Mouse (Mus musculus) layer of hippocampus, postnatal 14 days (tissue): Measurements from ENCODE around the gene Ptpn13. TPM values are rescaled to one million over a fixed set of nuclear protein-coding genes. Genes with fewer than 3 reads are reported as not detected.

ENCODE experiments used
- DNase-seq, 2 experiments: peaks; one replicate each; pipeline ENCODE4 v3.0.0; 2021 to 2022; ENCODE audit warnings: low spot score in 2 of 2, mixed read lengths in 1 of 2
- total RNA-seq, 2 experiments: library from RNA; stranded (reverse); gene quantifications; 2 replicates each; pipeline ENCODE4 v1.2.3; 2021

Ptpn13 gene
- total RNA-seq, 2 experiments from 2014 or later, result 8.2 to 10.1 TPM

DNA sequence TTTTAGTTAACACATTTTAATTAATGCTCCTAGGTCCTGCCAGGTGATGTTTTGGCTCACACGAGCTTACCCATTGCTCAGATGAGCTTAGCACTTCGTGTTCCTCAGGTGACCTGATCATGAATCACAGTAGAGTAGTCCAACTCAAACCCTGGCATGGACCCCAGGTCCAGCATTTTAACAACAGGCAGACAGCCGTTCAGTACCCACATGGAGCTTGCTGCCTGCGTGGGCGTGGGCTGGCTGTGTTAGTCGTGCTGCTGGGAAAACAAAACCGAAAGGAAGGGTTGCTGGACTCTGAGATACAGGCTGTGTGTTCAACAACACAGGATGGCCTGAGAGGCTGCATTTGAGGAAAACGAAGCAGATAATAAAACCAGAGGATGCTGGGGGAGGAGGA is 167.7 kb downstream of the Ptpn13 start:
- DNase-seq, result no peak

DNA sequence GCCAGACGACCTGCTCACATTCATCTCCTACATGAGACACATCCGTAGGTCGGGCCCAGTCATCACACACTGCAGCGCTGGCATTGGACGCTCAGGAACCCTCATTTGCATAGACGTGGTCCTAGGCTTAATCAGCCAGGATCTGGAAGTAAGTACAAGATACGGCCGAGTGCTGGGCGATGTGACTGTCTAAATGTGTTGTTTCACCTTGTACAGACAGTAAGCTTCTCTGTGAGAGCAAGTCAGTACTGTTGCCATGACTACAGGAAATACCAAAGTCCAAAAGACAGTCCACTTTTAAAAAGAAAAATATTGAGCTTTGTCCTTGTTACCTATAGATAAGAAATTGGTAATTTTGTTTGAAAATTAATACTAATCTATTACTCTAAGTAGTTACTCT is 168.6 kb downstream of the Ptpn13 start:
- no peak for DNase-seq

DNA sequence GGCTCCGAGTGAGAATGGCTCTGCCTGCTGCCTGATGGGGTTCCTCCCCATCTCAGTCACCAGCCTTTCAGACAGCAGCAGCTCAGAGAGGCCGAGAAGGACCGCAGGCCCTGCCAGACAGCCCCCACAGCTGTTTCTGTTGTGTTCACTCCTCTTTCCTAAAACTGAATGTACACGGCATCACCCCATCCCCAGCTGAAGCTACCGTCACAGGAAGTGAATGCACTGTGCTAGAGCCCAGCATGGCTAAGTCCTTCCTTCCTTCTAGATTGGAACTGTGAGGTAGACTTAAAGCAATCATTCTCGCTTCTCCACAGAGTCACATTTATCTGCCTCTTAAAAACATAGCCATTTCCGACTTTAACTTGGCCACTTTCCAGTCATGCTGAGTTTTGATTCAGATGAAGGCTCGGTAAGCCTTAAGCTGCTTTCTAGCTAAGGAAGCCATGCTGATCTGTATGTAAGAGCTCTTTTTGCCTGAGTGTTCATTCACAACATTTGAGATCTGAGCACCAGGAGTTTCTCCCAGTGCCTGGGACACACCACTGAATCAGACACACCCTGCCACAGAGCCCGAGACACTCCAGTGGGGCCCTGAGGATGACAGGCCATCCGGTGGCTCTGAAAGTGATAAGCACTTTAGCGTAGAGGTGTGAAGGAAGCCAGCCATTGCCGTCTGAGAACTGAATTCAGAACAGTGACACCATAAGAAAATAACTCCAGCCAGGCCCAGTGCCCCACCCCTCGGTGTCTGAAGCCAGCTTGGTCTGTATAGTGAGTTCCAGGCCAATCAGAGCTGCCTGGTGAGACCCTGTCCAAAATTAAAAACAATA is 170.6 kb downstream of the Ptpn13 start:
- DNase-seq, result no peak

DNA sequence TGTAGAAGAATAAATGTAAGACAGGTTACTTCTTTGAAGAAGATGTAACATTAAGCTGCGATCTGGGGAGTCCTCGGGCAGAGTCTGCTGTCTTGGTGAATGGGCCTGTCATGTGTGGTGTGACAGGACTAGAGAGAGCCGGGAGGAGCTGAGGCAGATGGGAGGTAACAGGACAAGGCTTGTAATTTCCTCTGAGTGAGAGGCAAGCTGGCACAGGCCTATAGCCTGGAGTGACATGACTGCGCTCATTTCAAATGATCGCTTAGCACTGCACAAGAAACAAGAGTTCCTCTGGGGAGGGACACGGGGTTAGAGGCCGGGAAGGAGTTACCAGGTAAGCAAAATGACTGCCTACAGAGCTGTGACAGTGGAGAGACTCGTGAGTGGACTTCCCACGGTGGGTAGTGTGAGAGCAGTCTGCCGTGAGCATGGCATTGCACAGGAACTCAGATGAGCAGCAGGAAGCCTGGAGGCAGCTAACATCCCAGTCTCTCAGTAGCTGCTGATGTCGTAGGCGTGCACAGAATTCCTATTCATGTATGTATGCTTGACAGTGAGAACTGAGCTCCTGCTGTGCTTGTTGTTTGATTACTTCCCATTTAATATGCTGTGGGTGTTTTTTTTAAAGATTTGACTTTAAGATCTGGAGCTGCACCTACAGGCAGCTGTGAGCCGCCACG is 171.6 kb downstream of the Ptpn13 start:
- DNase-seq, result no peak

DNA sequence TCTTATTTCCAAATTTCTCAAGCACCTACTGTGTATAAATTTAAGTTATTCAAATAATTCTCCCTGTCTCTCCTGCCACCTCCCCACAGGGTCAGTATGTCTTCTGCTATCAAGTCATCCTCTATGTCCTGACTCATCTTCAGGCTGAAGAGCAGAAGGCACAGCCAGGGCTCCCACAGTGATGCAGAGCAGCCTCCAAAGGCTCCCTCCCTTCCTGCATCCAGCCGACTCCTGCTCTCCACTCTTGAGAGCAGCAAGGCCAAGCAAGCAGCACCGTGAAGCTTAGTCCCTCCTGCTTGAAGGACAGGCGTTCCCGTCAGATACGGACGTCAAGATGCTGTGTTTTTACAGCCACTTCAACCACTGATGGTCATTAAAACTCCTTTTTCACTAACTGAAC is 172.6 kb downstream of the Ptpn13 start:
- DNase-seq, result no peak

DNA sequence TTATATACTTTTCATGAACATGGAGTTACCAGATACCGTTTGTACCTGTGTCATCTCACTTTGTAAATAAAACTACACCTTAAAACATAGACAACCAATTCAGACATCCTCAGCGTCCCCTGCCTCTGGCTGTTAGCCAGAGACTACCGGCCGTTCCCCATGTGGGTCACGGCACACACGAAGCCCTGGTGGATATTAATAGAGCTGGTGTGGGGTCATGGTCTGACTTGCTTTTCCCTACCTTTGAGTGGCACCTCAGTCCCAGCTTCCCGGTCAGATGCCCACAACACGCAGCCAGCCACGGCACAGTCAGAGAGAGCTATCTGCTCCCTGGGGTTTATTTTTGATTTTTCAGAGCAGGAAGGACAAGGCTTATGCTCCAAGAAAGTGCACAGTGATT is 173.3 kb downstream of the Ptpn13 start:
- no peak for DNase-seq

DNA sequence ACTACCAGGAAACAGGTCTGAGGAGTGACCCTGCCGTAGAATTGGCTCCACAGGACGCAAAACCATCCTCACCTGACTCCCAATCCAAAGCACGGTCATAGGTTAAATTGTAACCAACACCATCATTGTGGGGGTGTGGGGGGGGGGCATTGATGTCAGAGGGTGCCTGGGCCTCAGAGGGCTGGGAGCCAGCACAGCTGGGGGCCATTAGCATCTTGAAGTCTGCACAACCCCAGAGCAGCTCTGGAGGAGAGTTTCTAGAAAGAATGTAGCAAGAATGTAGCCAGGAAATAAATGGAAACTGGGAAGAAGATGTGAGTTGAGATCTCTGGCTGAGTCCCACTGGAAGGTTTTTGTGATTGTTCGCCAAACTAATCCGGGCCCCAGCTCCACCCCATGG is 173.9 kb downstream of the Ptpn13 start:
- no peak for DNase-seq

DNA sequence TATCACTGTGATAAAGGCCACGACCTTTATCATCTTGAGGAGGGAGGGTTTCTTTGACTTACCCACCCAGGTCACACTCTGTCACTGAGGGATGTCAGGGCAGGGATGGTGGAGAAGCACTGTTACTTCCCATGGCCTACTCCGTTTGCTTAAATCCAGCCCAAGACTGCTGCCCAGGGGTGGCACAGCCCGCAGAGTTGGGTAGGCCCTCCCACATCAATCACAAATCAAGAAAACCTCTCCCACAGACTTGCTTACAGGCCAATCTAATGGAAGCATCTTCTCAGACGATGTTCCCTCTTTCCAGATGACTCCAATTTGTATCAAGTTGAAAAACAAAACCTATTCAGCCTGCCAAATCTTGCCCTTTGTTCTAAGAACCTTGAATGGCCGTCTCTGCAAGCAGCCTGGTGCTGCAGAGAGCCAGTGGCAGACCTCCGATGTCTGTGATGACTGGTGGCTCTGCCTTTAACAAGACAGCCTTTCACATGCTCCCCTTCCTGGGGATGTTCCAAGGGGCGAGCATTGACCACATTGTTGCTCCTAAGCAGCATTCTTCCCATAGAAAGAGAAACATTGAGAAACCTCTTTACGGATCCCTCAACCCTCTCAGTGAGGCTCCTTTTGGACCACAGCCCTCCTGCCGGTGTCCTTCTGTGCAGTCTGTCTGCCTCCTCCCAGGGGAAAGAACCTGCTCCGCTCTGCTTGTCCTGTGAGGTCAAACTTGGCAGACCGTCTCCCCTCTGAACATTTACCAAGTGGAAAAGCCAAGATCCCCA is 178.3 kb downstream of the Ptpn13 start:
- no peak for DNase-seq

DNA sequence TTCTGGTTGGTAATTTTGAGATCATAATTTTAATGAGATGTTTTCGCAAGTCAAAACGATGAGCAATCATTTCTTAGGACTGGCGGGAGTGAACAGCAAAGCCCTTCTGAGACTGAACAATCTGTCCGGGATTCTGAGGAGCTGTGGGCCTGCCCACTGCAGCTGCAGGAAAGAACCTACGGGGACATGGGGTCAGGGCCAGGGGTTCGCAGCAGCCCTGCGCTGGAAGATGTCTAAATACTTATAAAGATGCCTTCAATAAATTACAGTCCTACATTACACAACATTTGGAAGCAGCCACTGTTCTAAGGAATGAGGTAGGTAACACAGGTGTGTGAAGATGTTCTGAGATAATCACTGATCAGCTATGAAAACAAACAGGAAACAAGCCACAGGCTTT is 180.7 kb downstream of the Ptpn13 start:
- no peak for DNase-seq

DNA sequence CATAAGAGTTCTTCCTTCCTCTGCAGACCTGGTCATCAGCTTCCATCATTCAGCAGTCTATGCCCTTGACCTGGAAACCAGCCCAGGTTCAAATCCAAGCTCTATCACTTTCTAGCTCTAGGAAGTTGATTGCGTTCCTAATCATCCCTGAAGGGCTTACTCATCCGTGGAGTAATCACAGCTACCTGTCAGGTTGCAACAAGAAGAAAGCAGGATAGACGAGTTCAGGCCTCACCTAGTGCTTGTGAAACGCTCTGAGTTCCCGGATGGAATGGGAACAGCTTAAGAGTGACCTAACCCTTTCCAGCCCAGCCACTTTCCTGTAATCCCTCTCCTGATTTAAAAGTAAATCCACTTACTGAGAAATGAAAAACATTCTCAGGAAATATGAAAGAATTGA is 185.2 kb downstream of the Ptpn13 start:
- no peak for DNase-seq

DNA sequence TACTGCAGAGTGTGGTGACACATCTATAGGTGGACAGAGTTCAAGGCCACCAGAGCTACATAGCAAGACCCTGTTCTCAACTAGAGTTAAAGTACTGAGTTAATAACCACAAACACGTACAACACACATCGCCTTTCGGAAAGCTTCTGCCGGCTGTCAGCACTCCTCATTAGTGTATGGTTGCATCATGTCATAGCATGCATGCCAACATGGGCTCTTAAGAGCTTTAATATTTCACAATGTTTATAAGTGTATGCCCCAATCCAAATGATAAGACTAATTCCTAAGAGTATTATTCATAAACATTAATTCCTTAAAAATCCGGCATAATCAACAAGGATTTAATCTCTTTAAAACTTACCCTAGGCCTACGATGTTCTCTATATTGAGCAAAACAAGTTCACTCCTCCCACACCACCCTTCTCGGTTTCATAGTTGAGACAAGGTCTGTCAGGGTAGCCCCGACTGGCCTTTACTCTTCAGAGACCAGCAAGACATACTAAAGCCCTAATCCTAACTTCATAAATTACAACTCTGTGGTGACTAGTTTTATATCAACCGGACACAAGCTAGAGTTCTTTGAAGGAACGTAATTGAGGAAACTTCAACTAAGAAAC is 186.0 kb downstream of the Ptpn13 start:
- no peak for DNase-seq

DNA sequence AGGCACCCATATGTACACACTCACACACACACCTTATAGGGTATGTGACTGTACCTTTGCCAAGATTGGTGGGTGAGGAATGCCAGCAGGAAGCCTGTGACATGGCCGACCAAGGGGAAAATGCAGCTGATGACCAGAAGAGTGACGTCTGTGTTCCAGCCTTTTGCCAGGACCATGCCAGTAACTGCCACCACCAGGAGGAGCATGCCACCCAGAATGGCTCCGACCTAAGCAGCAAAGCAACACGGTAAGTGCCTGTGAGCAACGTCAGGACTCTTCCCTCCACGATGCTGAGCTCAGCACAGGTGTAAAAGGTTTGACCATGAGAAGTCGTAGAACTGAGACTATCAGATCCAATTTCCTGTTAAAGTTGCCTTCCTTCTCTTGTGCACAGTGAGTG is 187.3 kb downstream of the Ptpn13 start:
- no peak for DNase-seq

DNA sequence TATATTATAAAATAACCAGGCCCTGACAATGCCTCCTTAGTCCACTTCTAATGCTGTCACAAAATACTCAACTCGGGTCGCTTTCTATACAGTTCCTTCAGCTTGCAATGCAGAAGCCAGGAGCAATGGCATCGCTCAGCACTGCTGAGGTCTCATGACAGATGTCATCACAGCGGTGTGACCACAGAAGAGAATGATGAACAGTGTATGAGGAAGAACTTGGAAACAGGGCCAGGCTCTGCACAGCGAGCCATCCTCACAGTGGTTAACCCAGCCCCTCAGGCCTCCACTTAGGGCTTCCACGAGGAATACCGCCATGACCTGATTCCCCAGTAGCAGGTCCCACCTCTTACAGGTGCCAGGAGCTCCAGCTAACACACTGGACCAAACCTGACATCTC is 189.4 kb downstream of the Ptpn13 start:
- DNase-seq, result no peak

DNA sequence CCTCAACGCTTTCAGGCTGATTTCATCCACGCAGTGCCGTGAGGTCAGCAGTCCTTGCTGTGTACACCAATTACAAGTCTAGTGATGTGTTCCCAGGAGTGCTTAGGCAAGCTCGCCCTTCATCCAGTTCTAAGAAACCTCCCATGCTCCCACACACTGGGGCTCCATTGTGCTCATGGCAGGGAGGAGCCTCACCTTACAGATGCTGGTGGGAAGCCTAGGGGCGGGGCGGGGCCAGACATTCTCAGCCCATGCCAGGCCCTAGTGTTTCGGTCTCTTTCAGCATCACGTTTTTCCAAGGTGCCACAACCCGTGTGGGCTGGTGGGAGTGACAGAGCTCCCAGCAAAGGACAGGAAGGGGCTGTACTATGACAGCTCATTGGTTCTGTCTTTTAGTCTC is 192.2 kb downstream of the Ptpn13 start:
- no peak for DNase-seq

DNA sequence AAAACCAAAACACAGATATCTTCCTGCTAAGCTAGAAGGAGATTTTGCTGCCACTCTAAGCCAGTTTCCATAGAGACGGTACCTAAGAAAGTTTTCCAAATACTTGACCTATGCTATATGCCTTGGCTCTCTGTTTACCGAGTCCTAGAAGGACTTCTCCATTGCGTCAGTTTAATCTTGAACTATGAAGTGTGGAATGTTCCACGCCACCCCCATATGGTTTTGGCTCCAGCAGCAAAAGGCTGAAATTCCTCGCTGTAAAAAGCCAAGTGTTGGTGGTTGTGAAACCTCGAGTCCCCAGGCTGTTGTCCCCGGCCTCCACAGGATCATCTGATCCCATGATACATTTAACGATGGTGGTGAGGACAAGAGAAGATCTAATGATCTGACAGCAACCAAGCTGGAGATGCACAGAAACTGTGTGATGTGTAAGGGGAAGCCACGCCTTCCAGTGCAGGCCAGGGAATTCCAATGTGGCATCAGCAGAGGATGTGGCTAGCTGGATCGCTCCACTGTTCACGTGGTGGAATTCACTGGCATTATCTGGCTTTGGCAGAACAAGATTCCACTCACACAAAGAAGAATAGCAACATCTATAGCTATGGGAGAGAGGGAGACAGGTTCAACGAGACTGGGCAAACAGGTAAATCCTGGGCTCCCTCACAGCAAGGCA is 195.4 kb downstream of the Ptpn13 start:
- DNase-seq, result no peak

DNA sequence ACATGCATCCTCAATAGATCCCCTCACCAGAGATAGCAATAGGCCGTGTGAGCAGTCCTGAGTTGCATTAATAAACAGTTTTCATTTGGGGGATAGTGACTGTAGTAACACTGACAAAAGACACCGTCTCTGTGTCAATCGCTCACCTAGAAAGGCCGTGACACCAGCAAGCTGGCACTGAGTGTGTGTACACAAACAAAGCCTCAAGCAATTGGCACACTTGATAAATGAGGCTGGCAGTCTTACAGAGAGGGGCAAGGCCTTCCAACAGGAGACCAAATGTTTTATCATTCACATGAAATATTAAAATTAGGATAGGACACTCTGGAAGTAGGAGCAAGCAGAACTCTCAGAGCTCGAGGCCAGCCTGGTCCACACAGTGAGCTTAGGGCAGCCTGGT is 197.3 kb downstream of the Ptpn13 start:
- DNase-seq, result no peak

DNA sequence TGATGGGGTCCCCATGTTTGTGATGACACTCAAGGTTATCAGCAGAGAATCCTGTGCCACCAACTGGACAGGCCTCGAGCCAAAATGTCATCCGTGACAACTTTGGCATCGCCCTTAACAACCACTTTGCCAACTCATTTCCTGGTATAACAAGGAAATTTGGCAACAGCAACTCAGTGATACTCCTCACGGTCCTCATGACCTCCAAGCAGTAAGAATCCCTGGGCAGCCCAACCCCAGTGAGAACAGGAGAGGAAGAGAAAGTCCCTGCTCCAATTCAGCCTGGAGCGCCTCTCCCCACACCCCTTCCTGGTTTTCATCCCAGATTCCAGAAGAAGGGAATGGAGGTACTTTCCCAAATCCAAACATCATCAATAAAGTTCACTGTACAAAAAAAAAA is 199.8 kb downstream of the Ptpn13 start:
- no peak for DNase-seq

DNA sequence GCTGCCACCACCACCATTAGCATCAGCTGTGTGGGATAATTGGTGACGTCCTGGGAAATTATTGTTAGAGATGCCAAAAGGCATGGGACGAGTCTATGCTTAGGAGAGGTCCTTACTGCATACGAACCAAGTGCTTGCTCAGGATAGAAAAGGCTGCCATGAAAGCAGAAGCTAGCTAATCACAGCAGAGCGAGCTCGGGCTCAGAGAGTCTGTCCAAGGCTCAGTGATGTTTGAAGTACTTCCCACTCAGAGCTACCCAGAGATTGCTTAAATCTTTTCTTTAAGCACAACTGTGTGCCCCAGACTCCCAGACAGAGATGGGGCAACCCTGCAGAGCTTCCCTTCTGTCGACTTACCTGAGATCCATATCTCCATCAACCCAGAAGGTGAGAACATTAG is 203.5 kb downstream of the Ptpn13 start:
- DNase-seq, result no peak

DNA sequence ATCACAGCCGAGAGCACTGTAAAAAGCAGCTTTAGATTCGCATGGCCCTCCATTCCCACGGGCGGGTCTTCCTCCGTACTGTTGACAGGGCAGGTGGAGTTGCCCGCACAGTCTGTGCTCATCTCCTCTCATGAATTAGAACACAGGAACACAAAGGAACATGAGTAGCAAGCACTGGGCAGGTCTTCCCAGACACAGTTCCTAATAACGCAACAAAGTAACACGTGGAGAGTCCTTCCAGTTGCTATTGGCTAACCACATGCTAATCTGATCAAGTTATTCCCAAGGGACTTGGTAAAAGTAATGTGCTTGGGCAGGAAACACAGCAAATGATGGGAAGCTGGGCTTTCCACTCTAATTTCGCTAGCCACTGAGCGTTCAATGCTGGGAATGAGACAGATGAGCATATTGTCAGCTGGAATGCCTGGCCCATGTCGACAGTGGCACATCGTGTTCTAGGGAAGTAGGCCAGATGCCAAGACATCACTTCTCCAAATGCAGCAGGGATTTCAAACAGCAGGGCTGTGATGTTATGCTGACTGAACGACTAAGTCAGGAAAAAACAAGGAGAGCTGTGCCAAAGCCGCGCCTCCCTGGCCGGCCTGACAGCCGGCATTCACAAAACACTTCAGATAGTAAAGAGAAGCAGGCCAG is 204.2 kb downstream of the Ptpn13 start, which contains the start of gene Slc10a6:
Gene Slc10a6 (minus strand): TSS at position 293 of the 654 bp plus-strand sequence.
- DNase-seq, result peak; percentile 70 to 87

DNA sequence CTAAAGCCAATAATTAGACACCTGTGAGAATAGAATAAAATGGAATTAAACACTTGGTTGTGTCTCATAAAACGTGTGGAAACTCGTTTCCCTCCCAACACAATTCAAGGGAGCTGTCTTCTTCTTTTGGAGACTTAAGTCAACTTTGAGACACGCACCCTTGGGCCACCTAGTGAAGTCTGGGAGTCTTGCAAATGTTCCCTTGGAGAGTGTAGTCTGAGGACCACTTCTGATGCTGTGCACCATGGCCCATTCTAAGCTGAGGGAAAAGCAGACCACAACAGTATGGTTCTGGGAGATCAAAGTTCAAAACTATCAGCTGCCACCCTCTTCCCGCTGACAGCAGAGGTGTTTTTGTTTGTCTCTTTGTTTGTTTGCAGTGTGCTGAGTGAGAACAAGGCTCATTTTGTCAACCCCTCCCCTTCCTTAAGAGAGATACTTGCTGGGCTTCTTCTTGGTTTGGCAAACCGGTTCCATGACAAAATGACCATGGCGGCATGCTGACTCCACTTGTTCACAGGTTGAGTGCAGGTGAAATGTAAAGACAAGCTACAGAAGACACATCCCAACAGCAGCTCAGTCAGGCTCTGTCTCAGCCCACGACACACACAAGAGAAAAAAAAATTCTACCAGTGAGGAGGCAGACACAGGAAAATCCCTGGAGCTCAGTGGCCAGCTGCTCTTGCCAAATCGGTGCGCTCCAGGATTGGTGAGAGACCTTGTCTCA is 205.0 kb downstream of the Ptpn13 start:
- DNase-seq, result peak in 1 of 2 experiments; percentile 2
